In genomic region chr11:69244911-69245310, GRCm38 (mm10) we compare ENCODE assay signal across 8 mouse cellular contexts. TPM values are rescaled to one million over a fixed set of nuclear protein-coding genes. Genes with fewer than 3 reads are reported as not detected.
A peak's percentile ranks its signal among the peaks of the same experiment; 100 is the strongest.
DNase-seq lines count a peak whose midpoint lies in the region; ATAC-seq lines count a peak whose summit lies in the region.

No protein-coding gene starts in this region.

- no peak overlapping the region for H3K27ac ChIP-seq in heart, embryonic 14.5 days (replicated peaks in 1 of 2; ENCODE audit: control insufficient read depth in 1 of 2, insufficient read depth in 1 of 2, low read depth in 2 of 2, low read length in 2 of 2)
- no peak overlapping the region for H3K27ac ChIP-seq in forebrain, embryonic 10.5 days

- no peaks in the 10 kb centered on the region for H3K27me3 ChIP-seq in heart, embryonic 14.5 days (ENCODE audit: control insufficient read depth, insufficient read depth, low read length)
- 0 out of 2 replicates have a peak, but pooled peaks cover 7% of the 10 kb centered on the region for H3K27me3 ChIP-seq in forebrain, embryonic 10.5 days (ENCODE audit: poor library complexity, severe bottlenecking)

- H3K4me1 ChIP-seq in heart, embryonic 14.5 days (ENCODE audit: control insufficient read depth in 2 of 2, insufficient read depth in 2 of 2, low read length in 2 of 2) = peaks cover 7 to 16% of the 10 kb centered on the region in 2 experiments; a peak in 3 of 4 replicates
- H3K4me1 ChIP-seq in forebrain, embryonic 10.5 days = peaks cover 6% of the 10 kb centered on the region; the same call in 1 of the 2 replicates

- 21% methylated on average over 2 of the region's 2 CpGs for whole genome bisulfite sequencing in heart, embryonic 14.5 days
- WGBS in forebrain, embryonic 10.5 days = 29% methylated on average over 2 of the region's 2 CpGs

- 0 out of 4 replicates have a peak overlapping the region, but pooled peaks of 1 of the 2 experiments have one; percentile 11 for H3K4me3 ChIP-seq in heart, embryonic 14.5 days (ENCODE audit: control insufficient read depth in 1 of 2, insufficient read depth in 1 of 2, low read depth in 1 of 2, low read length in 2 of 2)
- H3K4me3 ChIP-seq in forebrain, embryonic 10.5 days = no peak overlapping the region

- H3K36me3 ChIP-seq in heart, embryonic 14.5 days (ENCODE audit: control insufficient read depth, insufficient read depth, low read length) = no peaks in the 10 kb centered on the region
- no peaks in the 10 kb centered on the region for H3K36me3 ChIP-seq in forebrain, embryonic 10.5 days (replicated peaks)

- H3K9ac ChIP-seq in heart, embryonic 14.5 days (ENCODE audit: low read length) = no peak overlapping the region

- no peaks in the 10 kb centered on the region for H3K9me3 ChIP-seq in heart, embryonic 14.5 days (ENCODE audit: control insufficient read depth, low read length)
- H3K9me3 ChIP-seq in forebrain, embryonic 10.5 days = no peaks in the 10 kb centered on the region

- no peak for DNase-seq in heart, adult 11 months
- peak; percentile 16 for DNase-seq in thymus, postnatal 0 days (ENCODE audit: low spot score)
- DNase-seq in thymus, adult 18-20 months = no peak
- DNase-seq in cerebellum, postnatal 36 days = peak; percentile 52 to 68
- peak; percentile 66 for DNase-seq in kidney, postnatal 14 days
- peak; percentile 44 for DNase-seq in right cerebral cortex, postnatal 14 days
- DNase-seq in forebrain, embryonic 10.5 days (ENCODE audit: extremely low spot score, low spot score) = no peak

- ATAC-seq in heart, embryonic 14.5 days (ENCODE audit: insufficient number of reproducible peaks, insufficient read depth, low FRiP score, low read depth) = no peak

- peak overlapping the region; percentile 55 for H3K4me2 ChIP-seq in heart, embryonic 14.5 days (ENCODE audit: low read length)

RNA-seq across cellular contexts. Expression of gene Gucy2e, which starts 8.1 kb away (rescaled TPM):
- polyA plus RNA-seq in heart, embryonic 14.5 days (2014; fragmentation: Nextera tagmentation; extraction: Ambion mirVana) = 0.08 and 0.12 TPM in 2 replicates
- polyA plus RNA-seq in thymus, postnatal 0 days (2015; fragmentation: Nextera tagmentation; extraction: Ambion mirVana) = not detected in 2 replicates
- polyA plus RNA-seq in forebrain, embryonic 10.5 days (2016; fragmentation: Nextera tagmentation; extraction: Ambion mirVana) = 0.04 and 0.06 TPM in 2 replicates

RNA-seq across cellular contexts. Expression of gene Alox8, which starts 47.3 kb away (rescaled TPM):
- 1.3 and 2.7 TPM in 2 replicates for polyA plus RNA-seq in heart, embryonic 14.5 days (2014; fragmentation: Nextera tagmentation; extraction: Ambion mirVana)
- 0.14 and 0.17 TPM in 2 replicates for polyA plus RNA-seq in thymus, postnatal 0 days (2015; fragmentation: Nextera tagmentation; extraction: Ambion mirVana)
- 0.10 TPM in 1 of 2 replicates, not detected in the other for polyA plus RNA-seq in forebrain, embryonic 10.5 days (2016; fragmentation: Nextera tagmentation; extraction: Ambion mirVana)

Comparison
In these comparisons a context has a peak if more than half of its experiments do, and no peak if none do; other contexts are left out.
1. DNase-seq: peak in thymus, postnatal 0 days (single experiment), cerebellum, postnatal 36 days (2 of 2), kidney, postnatal 14 days (single experiment) and right cerebral cortex, postnatal 14 days (single experiment); none in heart, adult 11 months (single experiment), thymus, adult 18-20 months (0 of 2) and forebrain, embryonic 10.5 days (single experiment).